Mouse (Mus musculus) CH12.LX (cell line): ENCODE measurements around the gene Dnm2.

Experiments used
- CTCF ChIP-seq, 2 experiments: IDR thresholded peaks in 1 of 2; conservative IDR thresholded peaks in 1 of 2; 2 replicates each; pipeline ENCODE4 v1.5.1; 2011 to 2012; ENCODE audit warnings: low read depth in 2 of 2, low read length in 2 of 2, improper control_type of control experiment in 1 of 2, inconsistent platforms in 1 of 2, mild to moderate bottlenecking in 1 of 2, moderate library complexity in 1 of 2
- POLR2A ChIP-seq: IDR thresholded peaks from 2 replicates; pipeline ENCODE4 v1.6.1; 2011; ENCODE audit warnings: low read depth, mild to moderate bottlenecking, improper control_type of control experiment, low read length
- SMC3 ChIP-seq: IDR thresholded peaks from 2 replicates; pipeline ENCODE4 v1.6.1; 2011; ENCODE audit warnings: low read depth, low read length, improper control_type of control experiment
- TCF12 ChIP-seq: IDR thresholded peaks from 2 replicates; pipeline ENCODE4 v1.6.1; 2014; ENCODE audit warnings: low read depth, mild to moderate bottlenecking, inconsistent platforms, low read length, improper control_type of control experiment
- ZNF384 ChIP-seq: IDR thresholded peaks from 2 replicates; pipeline ENCODE4 v1.6.1; 2012; ENCODE audit warnings: low read depth, low read length, improper control_type of control experiment, inconsistent platforms

- no peak for TF ChIP-seq SMC3
- TF ChIP-seq CTCF (conservative IDR thresholded peaks at IDR 0.05 in 1 of 2, IDR thresholded peaks at IDR 0.05 in 1 of 2; ENCODE audit: low read depth in 2 of 2, low read length in 2 of 2) = no peak; a peak in 1 of 4 replicates
- TF ChIP-seq POLR2A = no peak
- no peak for TF ChIP-seq ZNF384
- no peak for TF ChIP-seq TCF12
These were observed 130.6 kb downstream of the Dnm2 start for GRCm38 (mm10) chr9:21555198-21555742.
